Mouse (Mus musculus) layer of hippocampus, adult 18-20 months (tissue): ENCODE measurements around the gene Clba1. TPM values are rescaled to one million over a fixed set of nuclear protein-coding genes. Genes with fewer than 3 reads are reported as not detected.
A peak's percentile ranks its signal among the peaks of the same experiment; 100 is the strongest.

Experiments
- DNase-seq, 2 experiments: peaks; one replicate each; pipeline ENCODE4 v3.0.0; 2022; ENCODE audit warnings: low spot score in 2 of 2
- total RNA-seq, 2 experiments: library from RNA; stranded (reverse); gene quantifications; 2 replicates each; pipeline ENCODE4 v1.2.3; 2021

The Clba1 gene
- total RNA-seq, 2 experiments from 2014 or later = 11.4 to 14.2 TPM

GRCm38 (mm10) chr12:112794998-112795397, 13.7 kb upstream of the Clba1 start:
- no peak for DNase-seq

- DNase-seq = no peak
Observed at GRCm38 (mm10) chr12:112795466-112796104, 13.2 kb upstream of the Clba1 start.

- DNase-seq = no peak
Observed at GRCm38 (mm10) chr12:112796551-112797510, 11.9 kb upstream of the Clba1 start.

GRCm38 (mm10) chr12:112797672-112798331, 10.9 kb upstream of the Clba1 start:
- DNase-seq = peak; percentile 65 to 72

GRCm38 (mm10) chr12:112798332-112798681, 10.4 kb upstream of the Clba1 start:
- no peak for DNase-seq

- no peak for DNase-seq
Observed at GRCm38 (mm10) chr12:112798716-112799115, 10.0 kb upstream of the Clba1 start.

GRCm38 (mm10) chr12:112799237-112799970, 9.3 kb upstream of the Clba1 start:
- no peak for DNase-seq

- peak in 1 of 2 experiments; percentile 68 for DNase-seq
Observed at GRCm38 (mm10) chr12:112800476-112800875, 8.3 kb upstream of the Clba1 start.

- no peak for DNase-seq
Observed at GRCm38 (mm10) chr12:112801864-112802846, 6.6 kb upstream of the Clba1 start, which contains the start of gene Ahnak2. Ahnak2 (minus strand) TSS chr12:112802657.

GRCm38 (mm10) chr12:112802917-112803316, 5.8 kb upstream of the Clba1 start:
- DNase-seq = no peak

- DNase-seq = no peak
Observed at GRCm38 (mm10) chr12:112804046-112804445, 4.7 kb upstream of the Clba1 start.

- no peak for DNase-seq
Observed at GRCm38 (mm10) chr12:112806044-112806443, 2.7 kb upstream of the Clba1 start.

GRCm38 (mm10) chr12:112807796-112808195, 941 bp upstream of the Clba1 start:
- no peak for DNase-seq

GRCm38 (mm10) chr12:112808212-112808586, 538 bp upstream of the Clba1 start:
- DNase-seq = no peak

GRCm38 (mm10) chr12:112809641-112810040, 904 bp downstream of the Clba1 start:
- no peak for DNase-seq

GRCm38 (mm10) chr12:112810092-112810885, 1.6 kb downstream of the Clba1 start:
- no peak for DNase-seq

- DNase-seq = no peak
Observed at GRCm38 (mm10) chr12:112813370-112813769, 4.6 kb downstream of the Clba1 start.

GRCm38 (mm10) chr12:112814682-112815470, 6.1 kb downstream of the Clba1 start:
- DNase-seq = no peak
